Mouse (Mus musculus) neural tube, embryonic 14.5 days (tissue): ENCODE data around the gene Fgfr2. TPM values are rescaled to one million over a fixed set of nuclear protein-coding genes. Genes with fewer than 3 reads are reported as not detected.

ENCODE experiments used
- ATAC-seq: fragments of 200-750 bp; cut with Nextera tagmentation; 2 replicates; pipeline ENCODE4 v1.8.0; 2017; ENCODE audit warnings: low read depth, mild to moderate bottlenecking, moderate TSS enrichment, moderate library complexity
- H3K27ac ChIP-seq: fragments of 300-500 bp; sonication (generic); 2 replicates; pipeline ENCODE4 v1.5.1; 2014; ENCODE audit warnings: low read depth, mild to moderate bottlenecking, control low read depth, low read length, moderate library complexity, mixed read lengths
- H3K27me3 ChIP-seq: fragments of 300-500 bp; sonication (generic); 2 replicates; pipeline ENCODE4 v1.6.1; 2014; ENCODE audit warnings: low read length; ENCODE audit not compliant: control insufficient read depth, insufficient read depth
- H3K36me3 ChIP-seq: fragments of 300-500 bp; sonication (generic); 2 replicates; pipeline ENCODE4 v1.6.1; 2014; ENCODE audit warnings: low read length, mixed read lengths; ENCODE audit not compliant: control insufficient read depth, insufficient read depth
- H3K4me1 ChIP-seq: fragments of 300-500 bp; sonication (generic); 2 replicates; pipeline ENCODE4 v1.6.1; 2014; ENCODE audit warnings: low read length; ENCODE audit not compliant: control insufficient read depth, insufficient read depth
- H3K4me2 ChIP-seq: fragments of 300-500 bp; sonication (generic); 2 replicates; pipeline ENCODE4 v1.6.1; 2014; ENCODE audit warnings: mild to moderate bottlenecking, low read depth, low read length, control low read depth
- H3K4me3 ChIP-seq: fragments of 300-500 bp; sonication (generic); 2 replicates; pipeline ENCODE4 v1.5.1; 2014; ENCODE audit warnings: low read depth, low read length, control low read depth, mixed read lengths
- H3K9ac ChIP-seq: fragments of 300-500 bp; sonication (generic); replicated peaks from 2 replicates; pipeline ENCODE4 v1.6.1; 2014; ENCODE audit warnings: low read depth, mild to moderate bottlenecking, control low read depth, low read length, mixed read lengths
- H3K9me3 ChIP-seq: fragments of 300-500 bp; sonication (generic); 2 replicates; pipeline ENCODE4 v1.6.1; 2016; ENCODE audit warnings: low read length; ENCODE audit not compliant: control insufficient read depth
- WGBS: fragments of 180-500 bp; shearing (Covaris S2); extraction: QIAGEN DNeasy Blood & Tissue Kit; methylation state at CpG from one replicate; pipeline ENCODE4 v1.1.7; 2014; 5-methylcytosine and 5-hydroxymethylcytosine counted together
- polyA plus RNA-seq: library from polyadenylated mRNA; unstranded; fragments of >200 nt; fragmentation: Nextera tagmentation; extraction: Ambion mirVana; gene quantifications from 2 replicates; pipeline ENCODE4 v1.2.1, GENCODE M21; 2014

Fgfr2 gene
- polyA plus RNA-seq, 1 experiment from 2014 or later, result 28.1 TPM

- Histone ChIP-seq H3K9ac (no peak overlapping the region), H3K4me3 (no peak overlapping the region), H3K4me2 (no peak overlapping the region), H3K27me3 (no peaks in the 10 kb centered on the region), H3K4me1 (no peaks in the 10 kb centered on the region), H3K36me3 (no peaks in the 10 kb centered on the region), H3K27ac (no peak overlapping the region), H3K9me3 (no peaks in the 10 kb centered on the region)
- ATAC-seq, result no peak
- 11% methylated on average over 8 of the region's 8 CpGs for whole genome bisulfite sequencing
Observed at GRCm38 (mm10) chr7:132213460-132213859, 909.7 kb downstream of the Fgfr2 start.

GRCm38 (mm10) chr7:132211920-132212701, 911.0 kb downstream of the Fgfr2 start:
- Histone ChIP-seq H3K27ac (no peak overlapping the region), H3K4me2 (no peak overlapping the region), H3K36me3 (no peaks in the 10 kb centered on the region), H3K27me3 (no peaks in the 10 kb centered on the region), H3K4me3 (no peak overlapping the region), H3K9ac (no peak overlapping the region), H3K9me3 (no peaks in the 10 kb centered on the region), H3K4me1 (no peaks in the 10 kb centered on the region)
- 81% methylated on average over 6 of the region's 6 CpGs for WGBS
- no peak for ATAC-seq

GRCm38 (mm10) chr7:132210616-132211015, 912.5 kb downstream of the Fgfr2 start:
- no peaks in the 10 kb centered on the region for H3K9me3 ChIP-seq
- H3K27me3 ChIP-seq, result no peaks in the 10 kb centered on the region
- no peak overlapping the region for H3K27ac ChIP-seq
- ATAC-seq, result no peak
- H3K4me2 ChIP-seq, result no peak overlapping the region
- H3K4me3 ChIP-seq, result no peak overlapping the region
- no peaks in the 10 kb centered on the region for H3K4me1 ChIP-seq
- H3K36me3 ChIP-seq, result no peaks in the 10 kb centered on the region
- no peak overlapping the region for H3K9ac ChIP-seq
- 80% methylated on average over 5 of the region's 5 CpGs for WGBS

- Histone ChIP-seq H3K36me3 (no peaks in the 10 kb centered on the region), H3K4me2 (no peak overlapping the region), H3K27me3 (no peaks in the 10 kb centered on the region), H3K9me3 (no peaks in the 10 kb centered on the region), H3K9ac (no peak overlapping the region), H3K4me3 (no peak overlapping the region), H3K27ac (no peak overlapping the region), H3K4me1 (no peaks in the 10 kb centered on the region)
- no peak for ATAC-seq
- 82% methylated on average over 9 of the region's 9 CpGs for WGBS
Observed at GRCm38 (mm10) chr7:132208946-132209651, 914.1 kb downstream of the Fgfr2 start.

- no peak overlapping the region for H3K27ac ChIP-seq
- no peaks in the 10 kb centered on the region for H3K9me3 ChIP-seq
- H3K4me3 ChIP-seq, result no peak overlapping the region
- no peaks in the 10 kb centered on the region for H3K36me3 ChIP-seq
- no peak overlapping the region for H3K9ac ChIP-seq
- WGBS, result 43% methylated on average over 1 of the region's 1 CpGs
- H3K4me1 ChIP-seq, result no peaks in the 10 kb centered on the region
- no peak overlapping the region for H3K4me2 ChIP-seq
- no peak for ATAC-seq
- H3K27me3 ChIP-seq, result no peaks in the 10 kb centered on the region
Observed at GRCm38 (mm10) chr7:132204073-132204612, 919.0 kb downstream of the Fgfr2 start.

GRCm38 (mm10) chr7:132199686-132200085, 923.5 kb downstream of the Fgfr2 start:
- no peaks in the 10 kb centered on the region for H3K27me3 ChIP-seq
- H3K36me3 ChIP-seq, result no peaks in the 10 kb centered on the region
- H3K4me1 ChIP-seq, result no peaks in the 10 kb centered on the region
- no peaks in the 10 kb centered on the region for H3K9me3 ChIP-seq
- 52% methylated on average over 6 of the region's 6 CpGs for WGBS
- no peak overlapping the region for H3K27ac ChIP-seq
- no peak for ATAC-seq
- no peak overlapping the region for H3K4me3 ChIP-seq
- H3K4me2 ChIP-seq, result no peak overlapping the region
- H3K9ac ChIP-seq, result no peak overlapping the region

GRCm38 (mm10) chr7:132198806-132199205, 924.3 kb downstream of the Fgfr2 start:
- H3K4me1 ChIP-seq, result no peaks in the 10 kb centered on the region
- no peak overlapping the region for H3K4me3 ChIP-seq
- H3K9ac ChIP-seq, result no peak overlapping the region
- no peaks in the 10 kb centered on the region for H3K27me3 ChIP-seq
- no peak for ATAC-seq
- H3K27ac ChIP-seq, result no peak overlapping the region
- no peak overlapping the region for H3K4me2 ChIP-seq
- 95% methylated on average over 1 of the region's 1 CpGs for WGBS
- no peaks in the 10 kb centered on the region for H3K9me3 ChIP-seq
- no peaks in the 10 kb centered on the region for H3K36me3 ChIP-seq

GRCm38 (mm10) chr7:132197817-132198475, 925.2 kb downstream of the Fgfr2 start:
- ATAC-seq, result no peak
- 57% methylated on average over 7 of the region's 7 CpGs for WGBS

GRCm38 (mm10) chr7:132196581-132196980, 926.6 kb downstream of the Fgfr2 start:
- Histone ChIP-seq H3K4me3 (no peak overlapping the region), H3K27ac (no peak overlapping the region), H3K27me3 (no peaks in the 10 kb centered on the region), H3K36me3 (no peaks in the 10 kb centered on the region), H3K4me2 (no peak overlapping the region), H3K9me3 (no peaks in the 10 kb centered on the region), H3K9ac (no peak overlapping the region), H3K4me1 (no peaks in the 10 kb centered on the region)
- no peak for ATAC-seq
- WGBS, result 100% methylated on average over 1 of the region's 1 CpGs

More at GRCm38 (mm10) chr7:132197817-132198475, 925.2 kb downstream of the Fgfr2 start:
- Histone ChIP-seq H3K4me2 (no peak overlapping the region), H3K4me1 (no peaks in the 10 kb centered on the region), H3K4me3 (no peak overlapping the region), H3K9me3 (no peaks in the 10 kb centered on the region), H3K9ac (no peak overlapping the region), H3K36me3 (no peaks in the 10 kb centered on the region), H3K27me3 (no peaks in the 10 kb centered on the region), H3K27ac (no peak overlapping the region)
